Mouse (Mus musculus) liver, adult (tissue): ENCODE data around the gene Ogfod2.

Source experiments
- GATA4 ChIP-seq: IDR thresholded peaks from 2 replicates; pipeline ENCODE4 v1.6.1; 2014; ENCODE audit warnings: mild to moderate bottlenecking, low read length; ENCODE audit not compliant: insufficient replicate concordance

Ogfod2 gene

DNA sequence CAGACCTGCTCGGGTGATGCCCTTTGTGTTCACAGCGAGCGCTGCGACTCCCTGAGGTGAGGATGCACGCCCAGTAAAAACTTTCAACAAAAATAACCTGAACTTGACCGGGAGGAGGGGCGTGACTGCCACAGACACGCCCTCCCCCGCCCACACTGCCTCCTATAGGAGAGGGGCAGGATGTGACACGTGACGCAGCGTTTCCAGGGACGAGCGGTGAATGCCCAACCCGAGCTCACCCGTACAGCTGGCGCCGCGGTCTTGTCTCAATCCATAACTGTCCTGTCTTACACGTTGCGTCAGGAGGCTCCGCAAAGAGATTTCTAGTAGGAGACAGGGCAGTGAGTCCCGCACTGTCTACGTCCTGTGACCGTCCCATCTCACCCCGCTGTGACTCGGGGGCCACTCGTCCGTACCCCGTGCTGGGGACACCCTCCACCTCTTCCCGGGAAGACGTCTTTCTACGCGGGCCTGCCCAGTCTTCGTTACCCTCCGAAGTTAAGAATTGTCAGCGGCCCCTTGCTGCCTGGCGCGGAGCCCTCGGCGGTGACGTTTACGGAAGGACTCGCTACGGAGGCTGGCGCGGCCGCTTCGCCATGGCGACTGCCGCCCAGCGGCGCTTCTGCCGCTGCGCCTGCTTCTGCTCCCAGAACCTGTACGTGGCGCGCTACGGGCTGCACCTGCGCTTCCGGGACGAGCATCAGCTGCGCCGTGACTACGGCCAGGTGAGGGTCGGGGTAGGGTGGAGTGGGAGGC lies at the start of gene Ogfod2:
Ogfod2 (plus strand) TSS at position 556 of the 756 bp plus-strand sequence.
- TF ChIP-seq GATA4 = no peak; the same call in 1 of the 2 replicates

DNA sequence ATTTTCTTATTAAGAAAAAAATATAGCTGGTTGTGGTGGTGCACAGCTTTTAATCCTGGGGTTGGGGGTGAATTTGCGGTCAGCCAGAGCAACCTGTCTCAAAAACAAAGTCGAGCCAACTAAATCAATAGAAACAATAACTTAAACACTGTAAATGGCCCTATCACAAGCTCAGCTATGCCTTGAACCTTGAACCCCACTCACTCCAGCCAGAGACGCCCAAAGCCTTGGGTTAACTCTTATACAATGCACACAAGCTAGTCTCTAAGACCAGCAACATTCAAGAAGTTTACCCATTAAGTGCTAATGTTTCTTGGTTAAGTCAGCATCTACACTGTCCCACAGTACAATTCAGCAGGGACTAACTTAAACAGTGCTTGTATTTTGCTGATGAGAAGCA lies 42.4 kb upstream of the Ogfod2 start:
- TF ChIP-seq GATA4 = no peak

DNA sequence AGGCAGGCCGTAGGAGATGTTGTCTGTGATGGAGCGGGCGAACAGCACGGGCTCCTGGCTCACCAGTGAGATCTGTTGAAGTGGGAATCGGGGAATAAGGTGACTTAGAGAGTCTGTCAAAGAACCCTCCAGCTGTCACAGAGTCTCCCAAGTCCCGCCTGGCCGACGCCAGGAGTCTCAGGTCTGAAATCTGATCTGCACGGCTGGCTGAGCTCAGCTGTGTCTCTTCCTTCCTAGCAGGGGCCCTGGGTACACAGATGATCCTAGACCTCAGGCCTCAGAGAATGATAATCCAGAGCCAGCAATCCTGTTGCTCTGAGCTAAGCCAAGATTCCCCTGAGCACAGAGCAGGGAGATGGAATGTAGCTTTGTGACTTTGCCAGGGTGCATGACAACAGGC lies 38.4 kb upstream of the Ogfod2 start:
- no peak for TF ChIP-seq GATA4

DNA sequence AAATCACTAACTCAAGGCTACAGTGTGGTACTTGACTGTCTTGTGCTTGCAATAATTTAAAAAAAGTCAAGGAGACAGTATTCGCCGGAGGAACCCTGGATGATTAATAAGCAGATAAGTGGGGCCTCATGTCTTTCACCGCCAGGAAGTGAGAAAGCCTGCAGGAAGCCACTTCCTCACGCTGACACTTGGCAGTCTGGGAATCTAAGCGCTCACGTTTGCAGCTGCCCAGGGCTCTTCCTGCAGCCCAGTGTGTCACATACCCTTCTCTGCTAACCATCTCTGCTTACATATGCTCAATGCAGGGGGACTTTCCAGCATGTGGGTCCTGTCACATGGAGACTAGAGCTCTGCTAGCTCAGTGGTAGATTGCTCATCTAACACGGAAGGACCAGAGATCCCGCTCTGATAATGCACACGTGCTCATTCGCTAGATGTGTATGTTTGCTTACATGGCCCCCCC lies 37.2 kb upstream of the Ogfod2 start:
- peak; percentile 34; the same call in 1 of the 2 replicates for TF ChIP-seq GATA4

DNA sequence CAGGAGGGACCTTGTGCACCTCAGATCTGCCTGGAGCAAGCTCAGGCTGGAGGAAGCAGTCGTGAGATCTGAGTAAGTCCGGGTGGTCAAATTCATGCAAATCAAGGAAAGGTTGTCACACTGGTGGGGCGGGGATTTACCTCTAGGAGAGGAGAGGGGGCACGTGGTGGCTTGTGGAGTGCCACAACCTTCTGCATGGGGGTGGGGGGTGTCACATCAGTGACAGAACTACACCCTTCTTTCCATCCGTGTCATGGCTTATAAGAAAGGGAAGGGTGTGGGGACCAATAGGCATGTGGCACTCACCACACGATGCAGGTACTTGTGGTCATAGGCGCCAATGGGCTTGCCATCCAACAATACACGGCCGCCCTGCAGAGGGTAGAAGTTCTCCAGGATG lies 36.4 kb upstream of the Ogfod2 start:
- no peak for TF ChIP-seq GATA4

DNA sequence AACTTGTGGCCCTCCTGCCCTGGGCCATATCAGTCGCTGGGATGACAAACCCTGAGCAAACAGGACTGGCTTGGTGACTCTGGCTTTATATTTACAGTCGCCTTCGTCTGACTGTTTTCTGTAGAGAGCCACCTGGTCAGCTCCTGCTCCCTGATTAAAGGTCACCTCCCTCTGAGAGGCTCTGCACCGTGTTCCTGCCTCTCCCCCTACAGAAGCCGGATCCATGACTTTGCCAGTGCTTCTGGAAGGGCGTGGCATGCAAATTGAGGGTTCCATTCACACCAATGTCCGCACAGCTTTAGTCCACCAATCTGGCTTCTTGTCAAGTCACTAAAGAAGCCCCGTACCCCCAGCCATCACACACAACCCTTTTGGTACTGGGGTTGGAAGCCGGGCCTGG lies 35.5 kb upstream of the Ogfod2 start:
- no peak for TF ChIP-seq GATA4

DNA sequence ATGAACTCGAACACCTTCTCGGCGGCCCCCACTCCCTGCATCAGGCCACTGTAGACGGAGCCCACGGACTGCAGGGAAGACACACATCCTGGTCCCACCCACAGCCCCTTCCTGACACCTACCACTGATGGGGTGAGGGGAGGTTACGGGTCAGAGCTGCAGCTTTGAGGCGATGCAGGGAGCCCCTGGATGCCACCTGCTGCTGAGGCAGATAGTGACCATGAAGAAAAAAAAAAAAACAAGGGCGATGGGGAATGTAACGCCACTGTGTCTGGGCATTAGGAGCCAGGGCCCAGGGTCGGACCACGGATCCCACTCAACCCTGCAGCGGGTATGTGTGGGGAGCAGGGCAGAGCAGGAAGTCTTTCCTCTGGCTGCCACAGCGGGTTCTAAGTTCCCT lies 34.9 kb upstream of the Ogfod2 start:
- TF ChIP-seq GATA4 = no peak

DNA sequence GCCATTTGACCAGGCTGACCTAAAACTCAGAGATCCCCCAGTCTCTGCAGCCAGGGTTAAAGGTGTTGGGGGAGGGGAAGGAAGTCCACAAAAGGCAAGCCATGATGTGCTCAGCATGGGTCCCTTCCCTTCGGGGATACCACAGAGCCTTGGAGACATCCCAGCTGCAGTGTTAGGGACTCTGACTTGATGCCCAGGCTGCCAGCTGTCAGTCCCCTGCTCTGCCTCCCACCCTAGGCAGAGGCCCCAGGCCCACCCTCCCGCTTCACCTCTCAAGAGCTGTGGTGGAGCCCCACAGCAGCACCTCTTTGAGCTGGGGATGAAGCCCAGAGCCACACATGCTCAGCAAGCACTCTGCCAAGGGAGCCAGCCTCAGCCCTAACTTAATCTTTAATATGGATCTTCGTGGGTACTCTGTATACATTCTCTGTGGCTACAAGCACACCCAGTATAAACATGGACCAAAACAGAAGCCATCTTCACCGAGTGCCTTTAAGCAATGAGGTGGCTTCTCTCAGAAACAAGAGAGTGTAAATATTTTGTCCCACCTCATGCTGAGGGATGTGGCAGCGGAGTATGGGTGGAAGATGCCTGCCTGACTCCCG lies 34.1 kb upstream of the Ogfod2 start:
- no peak for TF ChIP-seq GATA4

DNA sequence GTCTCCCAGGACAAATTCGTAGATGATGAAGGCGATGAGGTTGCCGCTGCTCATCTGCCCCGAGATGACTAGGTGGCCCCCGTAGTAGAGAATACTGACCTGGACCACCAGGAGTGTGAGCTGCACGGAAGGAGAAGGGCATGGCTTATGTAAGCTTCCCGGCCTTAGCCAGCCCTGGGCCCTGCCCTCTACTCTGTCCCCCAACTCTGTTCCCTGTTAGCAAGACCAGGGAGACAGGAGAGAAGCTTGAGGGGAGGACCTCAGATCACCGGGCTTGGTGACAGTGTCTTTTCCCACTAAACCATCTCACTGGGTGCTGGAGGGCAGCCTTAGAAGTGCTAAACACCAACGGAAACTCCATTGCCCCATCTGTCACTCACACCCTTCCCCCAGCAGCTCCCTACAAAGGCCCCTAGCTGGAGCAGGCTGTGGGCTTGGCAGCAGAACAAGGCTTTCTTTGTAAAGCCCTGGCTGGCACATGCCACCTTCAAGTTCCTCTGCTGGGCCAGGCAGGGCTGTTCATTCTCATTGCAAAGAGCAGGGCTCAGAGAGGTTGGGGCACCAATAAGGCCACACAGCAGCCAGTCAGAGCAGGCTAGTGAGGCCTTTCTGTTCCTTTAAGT lies 33.2 kb upstream of the Ogfod2 start:
- no peak for TF ChIP-seq GATA4

DNA sequence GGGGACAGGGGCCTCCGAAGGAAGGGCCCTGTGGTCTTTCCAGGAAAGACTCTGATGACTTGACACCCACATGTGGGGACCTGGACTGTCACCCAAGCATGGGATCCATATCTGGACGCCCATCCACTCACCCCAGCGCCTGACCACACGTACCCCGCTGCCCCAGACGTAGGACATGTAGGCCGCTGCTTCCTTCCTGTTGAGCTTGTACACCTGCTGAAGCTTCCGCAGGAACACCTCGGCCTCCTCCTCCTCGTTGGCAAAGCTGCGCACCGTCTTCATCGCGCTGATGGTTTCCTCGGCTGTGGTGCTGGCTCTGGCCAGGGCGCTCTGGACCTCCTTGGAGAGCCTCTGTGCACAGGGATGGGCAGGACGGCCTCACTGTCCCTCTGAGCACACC lies 32.2 kb upstream of the Ogfod2 start:
- TF ChIP-seq GATA4 = no peak

DNA sequence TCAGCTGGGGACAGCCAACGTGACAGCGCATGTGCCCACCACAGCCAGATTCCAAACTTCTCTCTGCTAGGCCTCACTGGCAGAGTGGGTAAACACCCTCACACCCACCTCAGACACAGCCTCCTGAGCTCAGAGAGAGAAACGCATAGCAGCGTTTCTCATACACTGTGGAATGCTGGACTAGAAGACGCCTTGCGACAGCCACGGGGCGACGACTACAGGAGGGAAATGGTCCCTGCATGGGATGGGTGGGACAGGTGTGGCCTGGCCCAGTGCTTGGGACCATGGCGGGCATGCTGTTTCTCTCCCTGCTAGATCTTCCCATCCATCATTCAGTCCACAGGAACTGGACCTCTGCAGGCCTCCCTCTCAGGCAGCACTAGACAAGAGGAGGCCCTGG lies 29.6 kb upstream of the Ogfod2 start:
- no peak for TF ChIP-seq GATA4

DNA sequence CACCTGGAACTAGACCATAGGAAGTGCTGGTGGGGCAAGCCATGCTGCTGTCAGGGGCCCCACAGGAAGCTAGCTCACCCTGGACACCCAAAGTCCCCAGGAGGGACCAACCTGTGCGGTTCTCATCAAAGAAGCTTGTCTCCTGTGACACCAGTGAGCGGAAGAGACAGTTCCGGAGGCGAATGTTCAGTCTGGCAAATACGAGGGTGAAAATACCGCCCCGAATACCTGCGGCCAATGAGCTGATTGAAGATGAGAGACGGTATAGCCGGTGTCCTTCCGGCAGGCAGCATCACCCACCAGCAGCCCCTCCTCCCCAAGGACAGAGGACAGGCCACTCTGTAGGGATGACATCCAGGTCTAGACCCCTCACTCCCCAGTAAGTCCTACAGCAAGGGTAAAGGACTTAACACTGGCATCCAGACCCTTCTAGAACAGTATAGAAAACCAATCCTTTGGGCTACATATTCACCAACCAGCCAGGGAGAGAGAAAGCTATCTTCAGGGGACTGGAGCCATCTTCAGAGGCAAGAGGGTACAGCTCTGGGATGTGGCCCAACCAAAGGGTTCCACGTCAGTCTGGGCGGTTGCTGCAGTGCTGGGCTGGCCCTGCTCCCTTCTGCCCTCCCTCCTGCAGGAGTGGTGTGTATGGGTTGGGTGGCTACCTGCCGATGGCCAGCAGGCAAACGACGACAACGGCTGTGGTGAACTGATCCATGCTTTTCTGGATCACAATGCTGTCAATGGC lies 29.0 kb upstream of the Ogfod2 start:
- no peak for TF ChIP-seq GATA4

DNA sequence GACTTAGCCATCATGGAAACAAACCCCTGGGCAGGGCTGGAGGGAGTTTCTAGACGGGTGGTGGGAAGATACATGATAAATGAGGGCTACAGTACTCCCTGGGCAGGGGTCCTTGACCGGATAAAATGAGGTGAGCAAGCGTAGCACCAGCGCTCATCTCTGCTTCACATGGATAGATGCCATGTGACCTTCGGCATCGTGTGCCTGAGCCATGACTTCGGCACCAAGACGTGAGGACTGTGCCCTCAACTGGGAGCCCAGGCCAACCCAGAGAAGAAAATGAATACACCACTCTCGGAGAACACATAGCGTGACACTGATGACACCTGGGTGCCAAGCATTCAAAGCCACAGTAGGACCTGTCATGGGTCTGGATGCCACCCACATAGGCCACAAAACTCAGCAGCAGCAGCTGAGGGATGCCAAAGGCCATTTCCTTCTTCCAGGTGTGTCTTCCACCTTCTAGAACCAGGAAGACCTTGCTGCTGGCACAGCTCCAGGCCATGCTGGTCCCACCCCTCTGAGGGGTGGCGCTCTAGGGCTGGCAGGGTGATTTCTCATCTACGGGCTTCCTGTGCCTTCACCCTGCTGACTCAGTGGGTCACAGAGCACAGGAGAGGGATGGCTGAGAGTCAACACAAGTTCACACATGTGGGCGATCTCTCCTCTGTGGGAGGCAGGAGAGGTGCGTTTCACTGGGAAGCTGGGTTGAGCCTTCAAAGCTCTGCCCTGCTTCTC lies 28.1 kb upstream of the Ogfod2 start:
- no peak for TF ChIP-seq GATA4

DNA sequence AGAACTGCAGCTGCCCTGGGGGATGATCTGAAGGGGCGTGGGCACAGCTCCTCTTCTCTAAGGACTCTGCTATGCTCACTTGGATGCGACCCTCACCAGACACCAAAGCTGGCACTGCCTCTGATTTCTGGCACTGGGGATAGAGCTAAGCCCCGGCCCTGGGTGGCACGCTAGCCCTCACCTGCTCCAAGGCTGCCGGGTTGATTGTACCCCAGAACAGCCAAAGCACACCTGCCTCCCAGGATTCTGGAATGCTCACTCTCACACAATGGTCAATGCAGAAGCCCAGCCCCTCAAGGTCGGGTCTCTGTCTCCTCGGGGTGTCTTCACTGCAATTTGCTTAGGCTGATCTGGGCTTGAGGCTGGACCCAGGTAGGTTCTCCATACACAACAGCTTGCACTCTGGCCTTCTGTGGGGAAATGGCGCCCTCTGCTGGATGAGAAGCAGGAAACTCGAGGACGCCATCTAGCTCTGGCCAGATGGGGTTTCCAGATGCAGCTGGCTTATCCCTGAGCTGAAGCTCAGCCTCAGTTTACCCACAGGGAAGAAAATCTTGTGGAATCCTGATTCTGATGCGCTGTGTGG lies 27.4 kb upstream of the Ogfod2 start:
- TF ChIP-seq GATA4 = no peak
